In genomic region chr13:23517603-23518294, GRCm38 (mm10) we compare ENCODE assay signal across 8 mouse cellular contexts. TPM values are rescaled to one million over a fixed set of nuclear protein-coding genes. Genes with fewer than 3 reads are reported as not detected.
DNase-seq lines count a peak whose midpoint lies in the region; ATAC-seq lines count a peak whose summit lies in the region.

No protein-coding gene starts in this region.

- no peak overlapping the region for H3K27ac ChIP-seq in forebrain, embryonic 10.5 days
- peak overlapping the region; percentile 82 for H3K27ac ChIP-seq in heart, embryonic 15.5 days
- peak overlapping the region; percentile 84 for H3K27ac ChIP-seq in liver, embryonic 12.5 days
- no peak overlapping the region; the same call in 1 of the 2 replicates for H3K27ac ChIP-seq in stomach, embryonic 14.5 days (ENCODE audit: low read length)

- peak overlapping the region; percentile 87 for H3K4me2 ChIP-seq in heart, embryonic 15.5 days
- peak overlapping the region; percentile 93 for H3K4me2 ChIP-seq in liver, embryonic 12.5 days
- peak overlapping the region; percentile 72 for H3K4me2 ChIP-seq in stomach, embryonic 14.5 days (replicated peaks; ENCODE audit: low read depth, low read length)

- H3K4me3 ChIP-seq in forebrain, embryonic 10.5 days = peak overlapping the region; percentile 59
- H3K4me3 ChIP-seq in heart, embryonic 15.5 days = peak overlapping the region; percentile 54
- peak overlapping the region; percentile 65 for H3K4me3 ChIP-seq in liver, embryonic 12.5 days
- peak overlapping the region; percentile 55 for H3K4me3 ChIP-seq in stomach, embryonic 14.5 days (ENCODE audit: low read depth, low read length)

- no peaks in the 10 kb centered on the region for H3K36me3 ChIP-seq in forebrain, embryonic 10.5 days (replicated peaks)
- no peaks in the 10 kb centered on the region for H3K36me3 ChIP-seq in heart, embryonic 15.5 days
- H3K36me3 ChIP-seq in liver, embryonic 12.5 days = no peaks in the 10 kb centered on the region
- no peaks in the 10 kb centered on the region for H3K36me3 ChIP-seq in stomach, embryonic 14.5 days (ENCODE audit: control insufficient read depth, insufficient read depth, low read length)

- peaks cover 23% of the 10 kb centered on the region for H3K4me1 ChIP-seq in forebrain, embryonic 10.5 days
- H3K4me1 ChIP-seq in heart, embryonic 15.5 days (replicated peaks) = peaks cover 3% of the 10 kb centered on the region
- H3K4me1 ChIP-seq in liver, embryonic 12.5 days = peaks cover 42% of the 10 kb centered on the region
- no peaks in the 10 kb centered on the region; the same call in 1 of the 2 replicates for H3K4me1 ChIP-seq in stomach, embryonic 14.5 days (ENCODE audit: control insufficient read depth, insufficient read depth, low read length)

- peak overlapping the region; percentile 41 for H3K9ac ChIP-seq in heart, embryonic 15.5 days
- H3K9ac ChIP-seq in liver, embryonic 12.5 days = peak overlapping the region; percentile 70
- peak overlapping the region; percentile 33; the same call in 1 of the 2 replicates for H3K9ac ChIP-seq in stomach, embryonic 14.5 days (replicated peaks; ENCODE audit: low read depth, low read length)

- peak; percentile 89 for DNase-seq in CD4-positive helper T cell, adult 2 months (ENCODE audit: low read depth, low spot score)
- peak; percentile 85 for DNase-seq in c-Kit-negative CD71-positive TER-119-positive erythroid progenitor cells, embryonic 14.5 days (ENCODE audit: low read depth, low spot score)
- DNase-seq in forebrain, embryonic 10.5 days (ENCODE audit: extremely low spot score, low spot score) = peak; percentile 86
- peak; percentile 92 for DNase-seq in kidney, postnatal 14 days
- DNase-seq in naive thymus-derived CD4-positive, alpha-beta T cell, adult 2 months (ENCODE audit: low read depth) = peak; percentile 90

- H3K9me3 ChIP-seq in forebrain, embryonic 10.5 days = no peaks in the 10 kb centered on the region
- no peaks in the 10 kb centered on the region for H3K9me3 ChIP-seq in heart, embryonic 15.5 days (replicated peaks)
- H3K9me3 ChIP-seq in liver, embryonic 12.5 days (replicated peaks) = no peaks in the 10 kb centered on the region
- no peaks in the 10 kb centered on the region for H3K9me3 ChIP-seq in stomach, embryonic 14.5 days (ENCODE audit: control insufficient read depth, low read depth, low read length)

- peak; percentile 83 for ATAC-seq in heart, embryonic 15.5 days (replicated peaks; ENCODE audit: insufficient number of reproducible peaks, insufficient read depth, low FRiP score, low read depth)
- peak; percentile 81 for ATAC-seq in liver, embryonic 12.5 days
- ATAC-seq in stomach, embryonic 14.5 days (ENCODE audit: insufficient number of reproducible peaks, insufficient read depth, low FRiP score, low read depth) = peak; percentile 81

- H3K27me3 ChIP-seq in forebrain, embryonic 10.5 days (ENCODE audit: poor library complexity, severe bottlenecking) = no peaks in the 10 kb centered on the region
- H3K27me3 ChIP-seq in heart, embryonic 15.5 days = no peaks in the 10 kb centered on the region
- H3K27me3 ChIP-seq in liver, embryonic 12.5 days (replicated peaks) = no peaks in the 10 kb centered on the region
- H3K27me3 ChIP-seq in stomach, embryonic 14.5 days (ENCODE audit: control insufficient read depth, insufficient read depth, low read length) = no peaks in the 10 kb centered on the region

- WGBS in forebrain, embryonic 10.5 days = under 1% methylated on average over 27 of the region's 27 CpGs
- WGBS in heart, embryonic 15.5 days = under 1% methylated on average over 27 of the region's 27 CpGs
- WGBS in liver, embryonic 12.5 days (ENCODE audit: insufficient replicate concordance) = under 1% methylated on average over 27 of the region's 27 CpGs
- under 1% methylated on average over 27 of the region's 27 CpGs for WGBS in stomach, embryonic 14.5 days

RNA-seq across cellular contexts. Expression of gene Hist1h4h, which starts 13.1 kb away (rescaled TPM):
- 3.8 and 4.0 TPM in 2 replicates for polyA plus RNA-seq in forebrain, embryonic 10.5 days (2016; fragmentation: Nextera tagmentation; extraction: Ambion mirVana)
- polyA plus RNA-seq in heart, embryonic 15.5 days (2015; fragmentation: Nextera tagmentation; extraction: Ambion mirVana) = 5.4 and 5.7 TPM in 2 replicates
- polyA plus RNA-seq in liver, embryonic 12.5 days (2016; fragmentation: Nextera tagmentation; extraction: Ambion mirVana) = 4.4 and 4.7 TPM in 2 replicates
- 4.8 and 6.7 TPM in 2 replicates for polyA plus RNA-seq in stomach, embryonic 14.5 days (2014; fragmentation: Nextera tagmentation; extraction: Ambion mirVana)

RNA-seq across cellular contexts. Expression of gene Hist1h2af, which starts 16.0 kb away (rescaled TPM):
- polyA plus RNA-seq in forebrain, embryonic 10.5 days (2016; fragmentation: Nextera tagmentation; extraction: Ambion mirVana) = 6.7 and 9.5 TPM in 2 replicates
- polyA plus RNA-seq in heart, embryonic 15.5 days (2015; fragmentation: Nextera tagmentation; extraction: Ambion mirVana) = 2.2 and 2.6 TPM in 2 replicates
- 7.8 and 13.9 TPM in 2 replicates for polyA plus RNA-seq in liver, embryonic 12.5 days (2016; fragmentation: Nextera tagmentation; extraction: Ambion mirVana)
- 7.8 and 14.1 TPM in 2 replicates for polyA plus RNA-seq in stomach, embryonic 14.5 days (2014; fragmentation: Nextera tagmentation; extraction: Ambion mirVana)

RNA-seq across cellular contexts. Expression of gene Hist1h3g, which starts 17.5 kb away (rescaled TPM):
- polyA plus RNA-seq in forebrain, embryonic 10.5 days (2016; fragmentation: Nextera tagmentation; extraction: Ambion mirVana) = 6.3 and 8.1 TPM in 2 replicates
- 1.6 and 3.1 TPM in 2 replicates for polyA plus RNA-seq in heart, embryonic 15.5 days (2015; fragmentation: Nextera tagmentation; extraction: Ambion mirVana)
- polyA plus RNA-seq in liver, embryonic 12.5 days (2016; fragmentation: Nextera tagmentation; extraction: Ambion mirVana) = 12.9 and 16.3 TPM in 2 replicates
- polyA plus RNA-seq in stomach, embryonic 14.5 days (2014; fragmentation: Nextera tagmentation; extraction: Ambion mirVana) = 5.5 and 7.8 TPM in 2 replicates

RNA-seq across cellular contexts. Expression of gene Hist1h2bh, which starts 25.4 kb away (rescaled TPM):
- polyA plus RNA-seq in forebrain, embryonic 10.5 days (2016; fragmentation: Nextera tagmentation; extraction: Ambion mirVana) = 0.74 and 0.79 TPM in 2 replicates
- polyA plus RNA-seq in heart, embryonic 15.5 days (2015; fragmentation: Nextera tagmentation; extraction: Ambion mirVana) = 0.61 and 0.74 TPM in 2 replicates
- 1.4 and 1.5 TPM in 2 replicates for polyA plus RNA-seq in liver, embryonic 12.5 days (2016; fragmentation: Nextera tagmentation; extraction: Ambion mirVana)
- polyA plus RNA-seq in stomach, embryonic 14.5 days (2014; fragmentation: Nextera tagmentation; extraction: Ambion mirVana) = 1.1 and 1.2 TPM in 2 replicates

RNA-seq across cellular contexts. Expression of gene Hist1h3f, which starts 26.1 kb away (rescaled TPM):
- 1.00 and 1.7 TPM in 2 replicates for polyA plus RNA-seq in forebrain, embryonic 10.5 days (2016; fragmentation: Nextera tagmentation; extraction: Ambion mirVana)
- 0.16 and 0.25 TPM in 2 replicates for polyA plus RNA-seq in heart, embryonic 15.5 days (2015; fragmentation: Nextera tagmentation; extraction: Ambion mirVana)
- 1.3 and 1.6 TPM in 2 replicates for polyA plus RNA-seq in liver, embryonic 12.5 days (2016; fragmentation: Nextera tagmentation; extraction: Ambion mirVana)
- 0.94 and 1.3 TPM in 2 replicates for polyA plus RNA-seq in stomach, embryonic 14.5 days (2014; fragmentation: Nextera tagmentation; extraction: Ambion mirVana)

Comparison
In these comparisons a context has a peak if more than half of its experiments do, and no peak if none do; other contexts are left out.
1. H3K27ac ChIP-seq: peak in heart, embryonic 15.5 days (single experiment) and liver, embryonic 12.5 days (single experiment); none in forebrain, embryonic 10.5 days (single experiment) and stomach, embryonic 14.5 days (single experiment).
2. Peak in every context shown above with its lines, with median percentiles within 50 percentile points of each other: DNase-seq, H3K4me3 ChIP-seq, ATAC-seq, H3K4me2 ChIP-seq and H3K9ac ChIP-seq.